Mouse (Mus musculus) frontal cortex, adult 2 months (tissue): ENCODE results near the gene Bst2. TPM values are rescaled to one million over a fixed set of nuclear protein-coding genes. Genes with fewer than 3 reads are reported as not detected.

Source experiments
- DNase-seq, 2 experiments: peaks; one replicate each; pipeline ENCODE4 v3.0.0; 2022; ENCODE audit warnings: low spot score in 1 of 2; ENCODE audit errors: extremely low spot score in 1 of 2
- polyA plus RNA-seq: library from polyadenylated mRNA; depleted of rRNA; stranded (reverse); fragments of >200 nt; gene quantifications from 2 replicates; pipeline ENCODE4 v1.2.3, GENCODE M21; 2012

Gene Bst2
- polyA plus RNA-seq, 1 experiment, result 20.9 TPM

- no peak for DNase-seq
Observed at GRCm38 (mm10) chr8:71560765-71561164, 23.5 kb upstream of the Bst2 start.

GRCm38 (mm10) chr8:71560071-71560470, 22.8 kb upstream of the Bst2 start:
- no peak for DNase-seq

GRCm38 (mm10) chr8:71558958-71559690, 21.9 kb upstream of the Bst2 start:
- DNase-seq, result no peak

GRCm38 (mm10) chr8:71558071-71558957, 21.1 kb upstream of the Bst2 start, which contains the start of gene Tmem221:
TSS of gene Tmem221 (minus strand) at chr8:71558871.
- DNase-seq, result no peak

- DNase-seq, result no peak
Observed at GRCm38 (mm10) chr8:71554644-71555043, 17.4 kb upstream of the Bst2 start.

- no peak for DNase-seq
Observed at GRCm38 (mm10) chr8:71554001-71554400, 16.7 kb upstream of the Bst2 start.

- no peak for DNase-seq
Observed at GRCm38 (mm10) chr8:71552770-71553169, 15.5 kb upstream of the Bst2 start.

GRCm38 (mm10) chr8:71550754-71551153, 13.5 kb upstream of the Bst2 start:
- no peak for DNase-seq

GRCm38 (mm10) chr8:71547590-71547989, 10.3 kb upstream of the Bst2 start:
- DNase-seq, result no peak

- DNase-seq, result no peak
Observed at GRCm38 (mm10) chr8:71545053-71545452, 7.8 kb upstream of the Bst2 start.

GRCm38 (mm10) chr8:71543755-71544154, 6.5 kb upstream of the Bst2 start:
- no peak for DNase-seq

- peak; percentile 99 for DNase-seq
Observed at GRCm38 (mm10) chr8:71542632-71543343, 5.5 kb upstream of the Bst2 start, which contains the start of gene Mvb12a. TSS of gene Mvb12a (plus strand) at chr8:71542922.

- no peak for DNase-seq
Observed at GRCm38 (mm10) chr8:71535663-71536062, 1.6 kb downstream of the Bst2 start.

- DNase-seq, result no peak
Observed at GRCm38 (mm10) chr8:71534263-71534810, 2.9 kb downstream of the Bst2 start.

GRCm38 (mm10) chr8:71530735-71531467, 6.4 kb downstream of the Bst2 start:
- peak in 1 of 2 experiments; percentile 56 for DNase-seq

GRCm38 (mm10) chr8:71528362-71529073, 8.7 kb downstream of the Bst2 start:
- no peak for DNase-seq

GRCm38 (mm10) chr8:71527162-71527870, 9.9 kb downstream of the Bst2 start:
- no peak for DNase-seq

- DNase-seq, result no peak
Observed at GRCm38 (mm10) chr8:71526272-71526671, 11.0 kb downstream of the Bst2 start.
